Mouse (Mus musculus) erythroid progenitor cell, adult 5-6 weeks (primary cell): Measurements from ENCODE around the gene Tmem185b. TPM values are rescaled to one million over a fixed set of nuclear protein-coding genes. Genes with fewer than 3 reads are reported as not detected.

Experiments used
- ATAC-seq: replicated peaks from 2 replicates; pipeline ENCODE4 v1.8.0; 2016; ENCODE audit warnings: moderate number of reproducible peaks, mild to moderate bottlenecking, moderate TSS enrichment, inconsistent platforms; ENCODE audit not compliant: poor library complexity, low FRiP score, severe bottlenecking
- total RNA-seq, 2 experiments: library from RNA; stranded (forward) in 1 of 2; stranded (reverse) in 1 of 2; fragments of 150-400 nt in 1 of 2; fragments of 186-747, 209-891 nt in 1 of 2; gene quantifications; 2 replicates each; pipeline versions ENCODE4 v1.2.3 to v1.2.4; 2015 to 2017; ENCODE audit warnings: low replicate concordance in 2 of 2

Gene Tmem185b
- total RNA-seq, 2 experiments from 2014 or later, result 2.7 to 11.3 TPM

DNA sequence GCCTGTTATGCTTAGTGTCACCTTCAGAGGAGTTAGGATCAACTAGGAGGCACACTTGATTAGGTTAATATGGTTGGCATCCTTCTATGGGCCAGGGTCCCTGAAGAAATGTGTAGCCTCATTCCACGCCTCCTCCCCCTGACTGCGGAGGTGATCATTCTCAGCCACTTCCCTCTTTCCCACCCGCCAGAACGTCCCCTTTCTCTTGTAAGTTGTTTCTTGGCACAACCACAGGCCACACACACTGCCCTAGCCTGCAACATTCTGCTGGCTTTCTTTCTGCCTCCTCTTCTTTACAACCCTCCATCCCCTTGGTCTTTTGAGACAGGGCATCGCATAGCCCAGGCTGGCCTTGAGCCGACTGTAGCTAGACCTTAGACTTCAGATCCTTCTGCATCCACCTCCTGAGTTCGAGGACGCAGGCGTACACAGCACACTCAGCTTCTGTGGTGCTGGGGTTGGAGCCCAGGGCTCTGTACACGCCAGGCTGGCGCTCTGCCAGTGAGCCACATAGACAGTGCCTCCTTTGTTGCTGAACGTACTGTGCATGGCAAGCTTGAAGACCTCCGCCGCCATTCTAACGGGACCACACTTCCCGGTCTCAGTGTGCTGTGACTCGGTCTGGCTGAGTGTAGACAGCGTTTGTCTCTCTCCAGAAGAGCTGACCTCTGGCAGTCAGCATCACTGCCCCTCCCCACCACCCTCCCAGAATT is 7.3 kb downstream of the Tmem185b start:
- ATAC-seq, result no peak

DNA sequence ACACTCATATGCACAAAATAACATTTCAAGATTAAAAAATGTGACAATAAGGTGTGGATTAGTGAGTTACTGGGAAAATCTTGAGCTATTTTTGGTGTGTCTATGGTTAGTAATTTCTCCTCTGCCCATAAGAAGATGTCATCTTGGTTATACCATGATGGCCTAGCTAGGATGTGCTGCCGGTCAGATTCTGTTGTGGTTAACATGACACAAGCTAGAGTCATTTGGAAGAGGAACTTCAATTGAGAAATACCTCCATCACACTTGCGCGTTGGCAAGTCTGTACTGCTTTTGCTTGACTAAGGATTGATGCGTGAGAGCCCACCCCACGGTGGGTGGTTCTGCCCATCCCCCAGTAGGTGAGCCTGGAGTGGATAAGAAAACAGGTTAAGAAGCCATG is 8.4 kb downstream of the Tmem185b start:
- ATAC-seq, result no peak

DNA sequence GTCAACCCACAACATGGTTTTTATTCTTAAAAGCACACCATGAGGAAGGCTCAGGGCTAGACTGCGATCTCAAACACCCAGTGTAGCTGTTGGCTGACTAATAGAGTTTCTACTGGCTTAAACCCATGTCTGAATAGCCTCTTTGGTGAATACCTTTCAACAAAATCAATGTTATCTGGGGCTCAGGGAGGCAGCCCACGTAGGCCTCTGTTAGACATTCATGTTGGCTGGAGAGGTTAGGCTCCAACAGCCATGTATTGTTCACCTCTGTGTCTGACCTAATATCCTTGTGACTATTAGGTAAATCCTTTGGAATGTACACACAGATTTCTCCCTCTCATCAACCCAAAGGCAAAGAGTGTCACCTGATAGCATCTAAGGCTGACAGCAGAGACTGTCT is 10.2 kb downstream of the Tmem185b start:
- ATAC-seq, result no peak

DNA sequence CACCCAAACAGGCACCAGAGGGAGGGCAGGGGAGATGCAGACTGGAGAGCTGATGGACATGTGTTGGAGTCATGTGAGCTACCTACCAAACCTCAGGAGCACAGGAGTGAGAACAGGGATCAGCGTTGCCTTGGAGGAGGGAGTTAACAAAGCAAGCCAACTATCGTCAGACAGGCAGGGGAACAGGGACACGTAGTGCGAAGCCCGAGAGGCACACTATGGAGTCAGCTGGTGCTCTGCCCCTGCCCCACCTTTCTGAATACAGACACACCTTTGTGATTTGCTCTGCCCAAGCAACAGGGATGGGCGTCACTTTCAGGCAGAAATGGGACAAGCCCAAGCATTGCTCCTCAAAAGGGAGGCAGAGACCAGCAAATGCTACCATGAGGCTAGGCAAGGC is 11.7 kb downstream of the Tmem185b start:
- ATAC-seq, result no peak

DNA sequence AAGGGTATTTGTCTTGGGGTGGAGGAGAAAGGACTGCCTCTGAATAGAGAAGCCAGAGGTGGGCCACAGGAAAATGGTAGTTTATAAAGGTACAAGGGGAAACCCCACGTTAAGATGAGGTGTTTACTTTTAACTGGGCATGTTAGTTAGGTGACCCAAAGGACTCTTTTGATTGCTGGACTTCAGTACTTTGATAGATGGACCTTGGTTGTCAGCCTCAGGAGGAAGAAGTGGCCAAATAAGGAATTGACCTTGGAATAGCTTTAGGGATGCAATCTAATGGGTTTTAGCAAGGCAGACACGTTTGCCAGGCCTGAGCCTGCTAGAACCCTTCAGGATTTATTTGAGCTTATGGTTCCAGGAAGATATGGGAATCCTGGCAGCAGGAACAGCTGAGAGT is 13.3 kb downstream of the Tmem185b start:
- ATAC-seq, result no peak

DNA sequence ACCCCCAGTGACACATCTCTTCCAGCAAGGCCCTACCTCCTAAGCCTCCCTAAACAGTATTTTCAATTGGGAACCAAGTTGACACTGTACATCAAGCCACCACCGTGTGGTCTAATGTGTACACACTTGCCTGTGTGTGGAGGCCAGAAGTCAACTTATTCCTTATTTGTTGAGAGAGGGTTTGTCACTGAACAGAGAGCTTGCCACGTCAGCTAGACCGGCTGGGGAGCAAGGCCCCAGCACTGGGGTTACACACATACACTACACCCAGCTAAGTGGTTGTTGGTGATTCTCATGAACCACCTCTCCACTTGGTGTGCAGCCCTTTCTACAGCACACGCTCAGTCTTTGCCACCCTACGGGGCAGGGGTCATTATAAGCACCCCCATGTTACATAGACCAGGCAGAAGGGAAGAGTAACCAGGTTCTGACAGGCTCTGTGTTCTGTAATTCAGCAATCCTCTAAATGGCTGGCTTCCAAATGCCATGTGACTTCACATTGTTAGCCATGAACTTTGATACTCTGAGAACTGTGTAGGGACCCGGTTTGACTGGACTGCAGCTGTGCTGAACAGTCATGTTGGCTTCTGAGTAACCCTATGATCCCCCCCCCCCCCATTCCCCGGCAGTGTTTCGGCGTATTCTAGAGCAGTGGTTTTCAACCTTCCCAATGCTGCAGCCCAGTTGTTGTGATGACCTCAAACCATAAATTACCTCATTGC is 15.0 kb downstream of the Tmem185b start:
- no peak for ATAC-seq

DNA sequence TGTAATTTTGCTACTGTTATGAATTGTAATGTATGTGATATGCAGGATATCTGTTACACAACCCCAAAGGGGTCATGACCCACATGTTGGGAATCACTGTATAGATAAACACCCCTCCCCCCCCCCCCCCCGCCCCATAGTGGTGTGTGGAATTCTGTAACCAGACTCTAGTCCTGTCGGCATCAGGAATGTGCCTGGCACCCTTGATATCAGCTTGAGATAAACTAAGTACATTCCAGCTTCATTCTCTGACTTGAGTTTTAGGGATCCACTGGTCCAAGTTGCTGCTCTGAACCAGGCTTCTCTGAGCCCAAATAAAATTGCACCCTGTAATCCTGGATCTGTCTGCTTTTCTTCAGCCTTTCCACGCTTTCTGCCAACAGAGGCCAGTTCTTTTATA is 15.6 kb downstream of the Tmem185b start:
- ATAC-seq, result no peak

DNA sequence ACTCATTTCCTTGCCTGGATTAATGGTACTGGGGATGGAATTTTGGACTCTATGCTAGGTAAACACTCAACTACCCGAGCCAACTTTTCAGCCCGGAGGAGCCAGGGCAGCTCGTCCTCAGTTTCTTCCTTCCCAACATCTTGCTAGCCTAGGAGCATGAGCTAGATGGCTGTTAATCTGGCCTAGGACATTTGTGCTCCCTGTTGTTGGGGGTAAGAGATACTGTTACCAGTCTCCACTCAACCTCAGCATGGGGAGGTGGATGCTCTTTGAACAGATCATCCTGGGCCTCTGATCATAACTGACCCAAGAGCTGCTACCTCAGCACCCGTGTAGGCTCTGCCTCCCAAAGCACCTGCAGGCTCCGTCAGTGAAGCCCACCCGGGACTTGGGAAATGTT is 17.4 kb downstream of the Tmem185b start:
- ATAC-seq, result no peak

DNA sequence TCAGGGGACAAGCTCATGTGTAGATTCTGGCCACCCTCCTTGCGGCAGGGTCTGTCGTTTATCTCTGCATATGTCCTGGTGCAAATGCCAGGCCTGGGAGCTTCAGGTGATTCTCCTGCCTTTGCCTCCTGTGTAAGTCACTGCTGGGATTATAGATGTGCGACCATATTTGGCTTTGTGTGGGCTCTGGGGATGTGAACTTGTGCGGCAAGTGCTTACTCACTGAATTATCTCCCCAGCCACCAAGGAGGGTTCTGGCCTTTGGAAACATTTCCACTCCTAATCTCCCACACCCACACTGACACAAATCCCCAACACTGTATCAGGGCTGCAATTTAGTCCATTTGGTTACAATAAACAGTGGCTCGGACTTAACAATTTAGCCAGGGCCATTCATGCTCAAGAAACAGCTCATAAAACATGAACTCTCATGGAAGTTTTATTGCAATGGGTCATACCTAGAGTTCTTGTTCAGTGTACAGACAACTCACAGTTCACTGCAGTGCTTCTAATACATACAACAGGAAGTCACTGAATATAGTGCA is 18.7 kb downstream of the Tmem185b start:
- ATAC-seq, result no peak

DNA sequence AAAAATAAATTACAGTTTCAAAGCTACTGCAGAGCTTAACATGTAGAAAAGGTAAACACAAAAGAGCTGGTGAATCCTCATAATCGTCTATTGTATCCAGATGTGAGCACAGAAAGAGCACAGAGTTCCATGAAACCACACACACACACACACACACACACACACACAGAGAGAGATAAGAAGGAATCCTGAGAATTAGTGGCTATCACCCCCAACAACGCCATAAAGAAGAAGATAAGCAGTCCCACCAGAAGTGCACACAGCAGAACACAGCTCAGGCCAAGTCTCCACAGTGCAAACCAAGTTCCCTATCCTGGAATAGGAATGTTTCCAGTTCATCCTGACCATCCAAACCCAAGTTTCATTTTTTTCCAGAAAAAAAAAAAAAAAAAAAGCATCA is 19.2 kb downstream of the Tmem185b start:
- no peak for ATAC-seq

DNA sequence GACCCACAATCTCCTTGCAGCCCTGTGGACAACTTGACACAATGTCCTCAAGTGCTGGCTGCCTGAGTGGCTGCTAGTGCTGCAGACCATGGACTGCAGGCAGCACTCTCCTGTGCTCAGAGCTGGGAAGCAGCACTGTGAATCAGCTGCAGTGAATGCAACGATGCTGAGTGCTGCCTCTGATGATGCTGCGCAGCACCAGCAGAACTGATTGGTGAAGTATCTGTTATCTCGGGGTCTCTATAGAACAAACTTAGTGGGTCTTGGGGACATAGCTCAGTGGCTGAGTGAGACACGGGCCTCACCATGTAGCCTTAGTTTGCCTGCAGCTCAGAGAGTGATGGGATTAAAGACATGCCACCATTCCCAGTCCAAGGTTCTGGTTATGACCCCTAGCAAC is 19.7 kb downstream of the Tmem185b start:
- ATAC-seq, result no peak

DNA sequence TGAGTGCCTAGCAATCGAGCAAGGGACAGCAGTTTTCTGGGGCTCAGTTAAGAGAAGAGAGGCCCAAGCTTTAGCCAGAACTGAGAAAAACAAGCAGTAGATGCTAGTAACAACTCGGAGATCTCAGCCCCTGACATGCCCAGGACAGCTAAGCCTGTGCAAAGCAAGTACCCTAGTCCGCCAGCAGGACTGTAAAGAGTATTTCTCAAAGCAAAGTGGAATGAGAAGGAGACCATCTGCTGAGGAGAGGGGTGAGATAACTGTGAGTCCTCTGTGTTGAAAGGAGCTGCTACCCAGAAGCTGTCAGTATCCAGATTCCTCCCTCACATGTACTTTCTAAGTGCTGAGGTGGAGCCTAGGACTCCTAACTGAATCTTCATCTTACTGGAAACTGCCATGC is 20.5 kb downstream of the Tmem185b start:
- ATAC-seq, result no peak

DNA sequence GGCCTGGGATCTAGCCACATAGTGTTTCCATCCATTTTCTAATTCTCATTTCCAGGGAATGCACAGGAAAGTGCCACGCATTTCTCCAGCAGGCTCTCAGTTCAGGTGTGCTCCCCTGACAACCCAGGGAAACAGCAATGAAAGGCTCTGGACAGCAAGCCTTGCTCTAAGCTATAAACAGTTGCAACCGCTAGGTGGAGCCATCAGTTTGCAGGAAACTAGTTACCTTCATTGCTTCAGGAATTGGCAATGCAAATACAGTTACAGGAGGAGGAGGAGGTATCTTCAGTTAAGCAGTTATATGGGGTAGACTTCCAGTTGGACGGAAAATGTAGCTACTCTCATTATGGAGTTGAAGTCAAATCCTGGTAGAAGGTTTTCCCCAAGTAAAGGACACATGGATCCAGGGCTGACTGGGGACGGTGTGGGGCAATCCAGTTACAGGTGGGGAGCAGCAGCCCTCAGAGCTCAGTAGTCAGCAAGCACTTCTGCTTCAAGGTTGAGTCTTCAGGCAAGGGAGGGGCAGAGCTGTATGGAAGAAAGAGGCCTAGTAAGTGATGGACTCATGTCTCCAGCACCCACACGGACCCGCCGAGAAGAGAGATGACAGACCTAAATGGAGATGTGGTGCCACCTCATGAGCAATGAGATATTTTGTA is 22.8 kb downstream of the Tmem185b start:
- 0 out of 2 replicates have a peak, but pooled peaks have one; percentile 48 for ATAC-seq

DNA sequence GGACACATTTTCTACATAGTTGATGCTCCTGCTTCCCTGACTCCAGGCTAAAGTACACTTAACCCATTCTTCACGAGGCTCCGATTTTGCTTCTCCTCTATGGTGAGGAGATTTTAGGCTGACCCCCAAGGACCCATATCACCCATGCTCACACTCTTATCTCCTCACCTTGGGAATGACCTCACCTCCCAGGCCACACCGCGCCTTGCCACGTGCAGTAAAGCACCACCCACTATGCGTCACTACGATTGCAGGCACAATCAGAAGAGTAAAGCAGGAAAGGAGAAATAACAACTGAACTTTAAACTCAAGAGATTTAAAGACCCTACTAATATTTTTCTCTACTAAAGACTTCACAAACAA is 23.3 kb downstream of the Tmem185b start:
- ATAC-seq, result no peak

DNA sequence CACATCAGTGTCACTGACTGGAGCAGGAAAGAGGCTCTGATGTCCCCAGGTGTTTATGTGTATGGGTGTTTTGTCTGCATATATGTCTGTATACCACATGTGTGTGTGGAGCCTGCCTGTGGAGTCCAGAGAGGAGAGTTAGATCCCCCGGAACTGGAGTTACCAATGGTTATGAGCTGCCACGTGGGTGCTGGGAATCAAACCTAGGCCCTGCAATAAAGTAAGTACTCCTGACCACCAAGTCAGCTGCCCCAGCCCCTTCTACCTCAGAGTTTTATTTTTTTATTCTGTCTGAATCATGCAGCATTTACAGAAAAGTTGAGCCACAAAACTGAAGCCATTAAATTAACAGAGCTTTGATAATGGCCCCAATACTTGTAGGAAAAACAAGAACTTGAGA is 24.1 kb downstream of the Tmem185b start:
- ATAC-seq, result no peak

DNA sequence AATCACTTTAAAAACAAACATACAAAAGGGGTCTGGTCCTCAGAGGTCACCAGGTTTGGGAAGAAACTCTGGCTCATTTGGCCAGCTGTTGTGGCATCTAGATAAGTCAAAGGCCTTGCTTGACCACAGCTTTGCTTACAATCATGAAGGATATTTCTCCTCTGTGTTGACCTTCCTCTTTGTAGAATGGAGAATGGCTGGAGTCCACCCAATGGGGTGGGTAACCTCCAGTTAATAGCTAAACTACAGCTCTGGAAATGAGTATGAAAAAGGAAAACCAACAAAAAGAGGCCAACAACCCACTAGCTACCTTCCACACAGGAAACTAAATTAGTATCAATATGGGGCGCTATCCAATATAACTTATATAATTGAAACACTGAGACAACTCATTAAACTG is 25.7 kb downstream of the Tmem185b start:
- no peak for ATAC-seq

DNA sequence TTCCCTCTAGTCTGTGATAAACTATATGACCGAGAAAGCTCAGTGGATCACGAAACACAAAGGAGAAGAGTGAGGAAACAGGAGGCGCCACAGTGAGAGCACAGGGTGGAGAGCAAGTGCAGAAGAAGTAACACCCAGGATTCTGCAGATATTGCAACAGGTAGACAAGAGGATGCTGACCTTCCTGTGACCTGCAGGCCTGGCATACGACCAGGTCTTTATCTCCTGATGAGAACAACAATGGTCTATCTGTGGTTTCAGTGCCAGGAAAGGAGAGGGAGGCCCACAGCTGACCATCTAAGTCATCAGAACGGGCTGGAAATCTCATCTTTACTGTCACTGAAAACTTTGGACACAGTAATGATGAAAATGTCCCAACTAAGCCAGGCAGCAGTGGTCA is 29.7 kb downstream of the Tmem185b start:
- no peak for ATAC-seq

DNA sequence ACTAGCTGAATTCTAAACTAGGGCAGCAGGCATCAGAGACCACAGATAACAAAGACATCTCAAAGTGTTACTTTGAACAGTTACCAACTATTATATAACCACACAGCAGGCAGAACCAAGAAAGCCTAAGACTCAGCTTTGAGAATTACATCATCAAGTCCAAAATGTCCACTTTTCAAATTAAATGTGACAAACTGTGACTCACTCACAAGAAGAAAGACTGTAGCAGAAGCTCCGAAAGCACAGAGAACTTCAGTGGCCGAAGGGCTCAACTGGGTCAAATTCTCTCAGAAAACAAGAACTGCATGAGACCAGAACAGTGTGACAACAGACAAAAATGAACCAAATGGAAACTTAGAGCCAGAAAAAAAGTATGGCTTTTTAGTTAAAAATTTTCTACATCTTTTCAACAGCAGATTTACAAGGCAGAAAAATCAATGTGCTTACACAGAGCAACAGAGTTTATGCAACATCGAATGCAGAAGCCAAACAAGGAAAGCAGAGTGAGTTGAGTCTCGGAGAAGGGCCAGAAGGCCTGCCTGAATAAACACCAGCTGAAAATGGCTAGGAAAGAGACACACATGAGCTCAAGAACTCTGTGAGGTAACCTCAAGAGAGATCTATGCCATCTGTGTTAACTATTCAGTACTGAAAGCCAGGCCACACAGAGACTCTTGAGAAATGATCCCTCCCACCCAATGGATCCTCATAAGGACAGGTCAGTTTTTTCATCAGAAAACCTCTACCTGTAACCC is 31.9 kb downstream of the Tmem185b start:
- no peak for ATAC-seq

DNA sequence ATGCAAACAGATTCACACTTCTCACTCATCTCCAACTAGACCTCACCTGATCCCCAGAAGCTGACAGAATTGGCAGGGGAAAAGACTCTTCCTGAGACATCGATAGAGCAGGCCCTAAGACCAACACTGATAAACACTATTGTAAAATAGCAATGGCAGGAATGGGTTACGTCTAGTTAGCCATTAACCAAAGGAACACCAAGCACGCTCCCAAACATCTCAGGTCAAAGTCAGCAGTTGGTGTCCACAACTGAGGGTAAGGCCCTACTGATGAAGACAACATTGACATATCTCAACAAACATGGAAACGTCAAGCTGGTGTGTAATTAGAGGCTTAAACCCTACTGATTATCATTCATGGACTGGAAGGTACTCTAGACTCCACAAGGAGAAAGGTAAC is 39.6 kb downstream of the Tmem185b start:
- ATAC-seq, result no peak

DNA sequence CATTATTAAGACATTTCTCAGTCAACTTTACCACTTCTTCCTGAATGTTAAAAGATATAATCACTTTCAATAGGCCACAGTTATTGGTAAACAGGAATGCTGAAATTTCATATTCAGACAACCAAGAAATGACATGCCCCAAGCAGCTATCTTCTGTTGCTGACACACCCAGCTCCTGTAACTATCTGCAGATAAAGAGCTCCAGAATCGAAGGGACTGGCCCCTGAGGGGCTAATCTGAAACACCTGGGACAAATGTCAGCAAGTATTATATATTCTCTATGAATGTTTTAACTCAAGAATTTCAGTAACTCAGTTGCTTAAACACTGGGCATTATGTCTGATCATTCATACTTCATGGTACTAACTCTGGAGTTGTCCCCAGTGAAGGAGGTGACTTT is 44.2 kb downstream of the Tmem185b start:
- ATAC-seq, result no peak
